Mouse (Mus musculus) kidney, embryonic 15.5 days (tissue): Measurements from ENCODE around the gene Smtnl2. TPM values are rescaled to one million over a fixed set of nuclear protein-coding genes. Genes with fewer than 3 reads are reported as not detected.

Experiments used
- ATAC-seq: fragments of 200-750 bp; cut with Nextera tagmentation; replicated peaks from 2 replicates; pipeline ENCODE4 v1.8.0; 2017; ENCODE audit warnings: moderate TSS enrichment; ENCODE audit not compliant: low FRiP score
- H3K27ac ChIP-seq: fragments of 300-500 bp; sonication (generic); 2 replicates; pipeline ENCODE4 v1.5.1; 2015; ENCODE audit warnings: mild to moderate bottlenecking, inconsistent platforms
- H3K27me3 ChIP-seq: fragments of 300-500 bp; sonication (generic); 2 replicates; pipeline ENCODE4 v1.6.1; 2015; ENCODE audit warnings: inconsistent platforms
- H3K36me3 ChIP-seq: fragments of 300-500 bp; sonication (generic); 2 replicates; pipeline ENCODE4 v1.6.1; 2015; ENCODE audit warnings: inconsistent platforms
- H3K4me1 ChIP-seq: fragments of 300-500 bp; sonication (generic); 2 replicates; pipeline ENCODE4 v1.6.1; 2015; ENCODE audit warnings: inconsistent platforms
- H3K4me2 ChIP-seq: fragments of 300-500 bp; sonication (generic); 2 replicates; pipeline ENCODE4 v1.6.1; 2015; ENCODE audit warnings: moderate library complexity, mild to moderate bottlenecking, inconsistent platforms
- H3K4me3 ChIP-seq: fragments of 300-500 bp; sonication (generic); replicated peaks from 2 replicates; pipeline ENCODE4 v1.5.1; 2015; ENCODE audit warnings: mild to moderate bottlenecking, inconsistent platforms
- H3K9ac ChIP-seq: fragments of 300-500 bp; sonication (generic); 2 replicates; pipeline ENCODE4 v1.6.1; 2015; ENCODE audit warnings: mild to moderate bottlenecking, inconsistent platforms
- H3K9me3 ChIP-seq: fragments of 300-500 bp; sonication (generic); replicated peaks from 2 replicates; pipeline ENCODE4 v1.6.1; 2016; ENCODE audit warnings: inconsistent platforms
- WGBS: fragments of 180-500 bp; shearing (Covaris S2); methylation state at CpG from one replicate; pipeline ENCODE4 v1.1.7; 2015; ENCODE audit warnings: mixed read lengths; 5-methylcytosine and 5-hydroxymethylcytosine counted together
- polyA plus RNA-seq: library from polyadenylated mRNA; unstranded; fragments of >200 nt; fragmentation: Nextera tagmentation; extraction: Ambion mirVana; gene quantifications from 2 replicates; pipeline ENCODE4 v1.2.1, GENCODE M21; 2015

The Smtnl2 gene
- polyA plus RNA-seq, 1 experiment from 2014 or later = 109 TPM

DNA sequence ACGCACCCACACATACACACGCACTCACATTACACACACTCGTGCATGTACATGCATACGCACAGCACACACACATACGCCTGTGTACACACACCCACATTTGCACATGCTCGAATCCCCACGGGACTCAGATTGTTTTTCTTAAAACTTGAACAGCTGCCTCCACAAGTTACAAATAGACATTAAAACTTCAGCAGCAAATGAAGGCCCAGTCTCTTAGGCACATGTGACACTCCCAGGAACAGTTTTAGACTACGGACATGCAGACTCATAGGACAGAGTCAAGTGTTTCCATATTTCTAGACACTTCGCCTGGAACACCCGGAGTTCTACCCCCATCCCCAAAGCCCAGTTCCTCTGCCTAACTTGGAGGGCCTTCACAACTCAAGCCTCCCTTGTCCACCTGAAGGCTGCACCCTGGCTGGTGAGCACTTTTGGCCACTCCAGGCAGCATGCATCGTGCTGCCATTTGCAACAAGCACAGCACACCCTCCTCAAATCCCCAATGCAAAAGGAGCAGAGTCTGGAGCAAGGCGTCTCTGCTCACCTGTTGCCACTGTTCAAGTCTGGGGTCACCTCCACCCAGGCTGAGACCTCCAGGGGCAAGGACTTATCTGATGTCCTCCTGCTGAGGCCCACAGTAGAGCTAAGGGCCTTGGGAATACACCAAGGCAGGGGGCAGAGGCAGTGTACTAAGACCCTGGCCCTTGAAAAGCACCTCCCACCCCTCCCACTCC, 1.7 kb downstream of the Smtnl2 start:
- Histone ChIP-seq H3K9ac (peak overlapping the region; percentile 52; the same call in 1 of the 2 replicates), H3K27ac (peak overlapping the region; percentile 97), H3K27me3 (0 out of 2 replicates have a peak, but pooled peaks cover 3% of the 10 kb centered on the region), H3K4me2 (peak overlapping the region; percentile 97), H3K4me1 (peaks cover 97% of the 10 kb centered on the region), H3K9me3 (no peaks in the 10 kb centered on the region), H3K36me3 (no peaks in the 10 kb centered on the region), H3K4me3 (peak overlapping the region; percentile 88)
- WGBS = 49% methylated on average over 12 of the region's 12 CpGs
- ATAC-seq = no peak

DNA sequence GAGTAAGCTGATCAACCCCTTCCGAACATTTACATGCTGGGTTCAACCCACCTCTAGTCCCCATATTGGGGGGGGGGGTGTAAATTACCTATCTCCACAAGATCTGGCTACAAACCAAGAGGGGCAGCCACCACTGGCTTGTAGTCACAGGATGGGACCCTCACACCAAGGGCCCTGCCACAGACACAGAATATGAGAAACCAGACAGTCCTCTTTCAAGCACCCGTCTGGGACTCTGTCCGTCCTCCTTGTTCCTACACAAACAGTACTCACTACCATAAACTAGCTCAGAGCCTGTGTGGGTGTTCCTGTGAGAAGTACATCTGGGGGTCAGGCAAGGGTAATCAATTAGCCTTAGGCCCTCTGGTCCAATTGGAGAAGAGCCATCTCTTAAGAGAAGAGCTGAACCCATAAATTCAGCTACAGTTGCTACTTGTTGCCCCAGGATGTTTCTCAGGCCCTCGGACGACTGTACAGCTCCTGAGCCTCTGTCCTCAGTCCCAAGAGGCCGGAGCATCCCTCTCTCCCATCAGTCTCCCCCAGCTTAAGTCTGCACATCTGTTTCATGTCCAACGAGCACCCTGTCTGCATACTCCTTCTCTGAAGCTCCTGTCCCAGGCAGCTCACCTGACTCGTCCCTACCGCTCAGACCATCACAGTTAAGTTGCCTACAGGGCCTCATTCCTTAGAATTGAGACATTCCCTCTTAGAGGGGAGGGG, 2.9 kb downstream of the Smtnl2 start:
- peak overlapping the region; percentile 97 for H3K27ac ChIP-seq
- peak overlapping the region; percentile 97 for H3K4me2 ChIP-seq
- no peak for ATAC-seq
- peak overlapping the region; percentile 52 for H3K9ac ChIP-seq
- H3K9me3 ChIP-seq = no peaks in the 10 kb centered on the region
- H3K4me1 ChIP-seq = peaks cover 97% of the 10 kb centered on the region
- H3K36me3 ChIP-seq = peaks cover 3% of the 10 kb centered on the region
- 0 out of 2 replicates have a peak, but pooled peaks cover 3% of the 10 kb centered on the region for H3K27me3 ChIP-seq
- H3K4me3 ChIP-seq = peak overlapping the region; percentile 88
- WGBS = 27% methylated on average over 9 of the region's 9 CpGs

DNA sequence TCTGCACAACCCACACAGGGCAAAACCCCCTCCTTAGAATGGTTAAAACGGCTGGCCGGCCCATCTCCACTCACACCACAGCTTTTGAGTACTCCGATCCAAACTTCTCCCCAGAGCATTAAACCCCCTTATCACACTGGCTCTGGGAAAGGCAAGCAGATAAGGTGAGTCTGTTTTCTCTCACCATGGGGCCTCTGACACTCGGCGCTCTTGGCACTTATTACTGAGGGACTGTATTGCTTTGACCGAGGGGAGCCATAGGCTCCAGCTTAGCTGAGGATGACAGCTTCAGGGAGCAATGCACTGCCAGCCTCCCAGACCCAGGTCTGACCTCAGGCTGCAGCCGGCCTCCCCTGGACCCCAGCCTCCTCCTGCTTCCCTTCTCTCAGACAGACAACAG, 3.9 kb downstream of the Smtnl2 start:
- Histone ChIP-seq H3K27ac (peak overlapping the region; percentile 52; the same call in 1 of the 2 replicates), H3K4me3 (peak overlapping the region; percentile 88), H3K36me3 (peaks cover 6% of the 10 kb centered on the region), H3K9me3 (no peaks in the 10 kb centered on the region), H3K9ac (no peak overlapping the region), H3K4me2 (peak overlapping the region; percentile 97), H3K4me1 (peaks cover 97% of the 10 kb centered on the region), H3K27me3 (0 out of 2 replicates have a peak, but pooled peaks cover 3% of the 10 kb centered on the region)
- 18% methylated on average over 7 of the region's 7 CpGs for WGBS
- ATAC-seq = no peak

DNA sequence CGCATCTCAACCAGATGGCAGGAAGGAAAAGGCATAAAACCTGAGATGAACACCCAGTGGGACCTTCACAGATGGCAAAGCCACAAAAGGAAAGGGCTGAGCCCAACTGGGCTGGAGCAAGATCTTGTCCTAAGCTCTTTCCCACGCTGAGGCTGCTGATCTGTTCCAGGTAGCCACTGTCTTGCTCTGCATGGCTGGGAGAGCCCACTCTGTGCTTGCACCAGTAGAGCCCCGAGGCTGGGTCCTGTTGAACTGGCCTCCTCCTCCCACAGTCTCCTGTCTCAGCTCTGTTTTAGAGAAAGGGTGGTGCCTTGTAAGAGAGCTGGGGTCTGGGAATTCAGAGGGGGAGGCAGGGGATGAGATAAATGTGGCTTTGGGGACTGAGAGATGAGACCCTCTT, 4.4 kb downstream of the Smtnl2 start:
- Histone ChIP-seq H3K4me1 (peaks cover 97% of the 10 kb centered on the region), H3K27ac (peak overlapping the region; percentile 52), H3K9me3 (no peaks in the 10 kb centered on the region), H3K4me2 (peak overlapping the region; percentile 97), H3K27me3 (0 out of 2 replicates have a peak, but pooled peaks cover 3% of the 10 kb centered on the region), H3K9ac (no peak overlapping the region), H3K36me3 (peaks cover 6% of the 10 kb centered on the region), H3K4me3 (peak overlapping the region; percentile 88; the same call in 1 of the 2 replicates)
- ATAC-seq = no peak
- WGBS = 30% methylated on average over 3 of the region's 3 CpGs

DNA sequence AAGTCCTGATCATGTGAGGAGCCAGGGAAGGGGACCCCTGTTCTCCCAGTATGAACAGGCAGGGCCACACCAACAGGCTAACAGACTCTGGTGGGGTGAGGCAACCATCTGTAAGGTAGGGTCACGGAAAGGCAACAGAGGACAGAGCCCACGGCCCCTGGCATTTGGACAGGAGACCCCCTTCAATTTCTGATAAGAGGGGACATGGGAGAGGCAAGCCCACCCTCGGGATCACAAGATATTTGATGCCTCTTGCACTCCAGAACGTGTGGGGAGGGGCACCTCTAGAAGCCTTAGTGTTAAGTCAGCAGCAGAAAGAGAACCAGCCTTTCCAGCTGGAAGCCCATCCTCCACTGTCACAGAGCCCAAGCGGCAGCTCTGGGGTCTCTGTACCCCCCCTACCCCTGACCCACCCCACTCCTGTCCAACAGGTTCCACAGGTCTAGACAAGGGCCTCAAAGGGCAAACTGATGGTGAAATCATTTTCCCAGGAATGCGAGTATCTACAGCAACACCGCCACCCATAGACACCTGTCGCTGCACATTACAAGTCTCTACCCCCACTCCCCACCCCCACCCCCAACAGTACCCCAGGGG, 5.3 kb downstream of the Smtnl2 start:
- H3K27me3 ChIP-seq = 0 out of 2 replicates have a peak, but pooled peaks cover 3% of the 10 kb centered on the region
- H3K36me3 ChIP-seq = peaks cover 6% of the 10 kb centered on the region
- no peaks in the 10 kb centered on the region for H3K9me3 ChIP-seq
- 0 out of 2 replicates have a peak overlapping the region, but pooled peaks have one; percentile 14 for H3K9ac ChIP-seq
- H3K4me2 ChIP-seq = peak overlapping the region; percentile 97
- ATAC-seq = no peak
- H3K4me1 ChIP-seq = peaks cover 98% of the 10 kb centered on the region
- H3K27ac ChIP-seq = peak overlapping the region; percentile 52
- WGBS = 53% methylated on average over 8 of the region's 8 CpGs
- H3K4me3 ChIP-seq = peak overlapping the region; percentile 3; the same call in 1 of the 2 replicates

DNA sequence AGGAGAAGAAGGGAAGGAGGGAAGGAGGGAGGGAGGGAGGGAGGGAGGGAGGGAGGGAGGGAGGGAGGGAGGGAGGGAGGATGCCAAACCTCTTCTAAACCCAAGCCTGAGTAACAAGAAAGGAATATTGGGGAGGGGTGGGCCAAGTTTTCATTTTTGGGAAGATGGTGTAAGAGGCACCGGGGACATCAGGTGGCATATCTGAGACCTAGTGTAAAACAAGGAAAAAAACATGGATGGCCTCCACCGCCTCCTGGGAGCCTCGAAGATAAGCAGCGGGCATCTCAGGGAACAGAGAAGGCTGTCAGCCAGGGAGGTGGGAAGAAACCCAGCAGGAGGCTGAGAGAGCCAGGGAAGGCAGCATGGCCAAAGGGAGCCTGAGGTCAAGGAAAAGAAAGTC, 6.0 kb downstream of the Smtnl2 start:
- Histone ChIP-seq H3K27ac (peak overlapping the region; percentile 52), H3K9ac (0 out of 2 replicates have a peak overlapping the region, but pooled peaks have one; percentile 4), H3K4me3 (0 out of 2 replicates have a peak overlapping the region, but pooled peaks have one; percentile 3), H3K36me3 (peaks cover 10% of the 10 kb centered on the region), H3K27me3 (0 out of 2 replicates have a peak, but pooled peaks cover 3% of the 10 kb centered on the region), H3K9me3 (no peaks in the 10 kb centered on the region), H3K4me2 (peak overlapping the region; percentile 97), H3K4me1 (peaks cover 98% of the 10 kb centered on the region)
- ATAC-seq = no peak
- WGBS = 71% methylated on average over 4 of the region's 4 CpGs

DNA sequence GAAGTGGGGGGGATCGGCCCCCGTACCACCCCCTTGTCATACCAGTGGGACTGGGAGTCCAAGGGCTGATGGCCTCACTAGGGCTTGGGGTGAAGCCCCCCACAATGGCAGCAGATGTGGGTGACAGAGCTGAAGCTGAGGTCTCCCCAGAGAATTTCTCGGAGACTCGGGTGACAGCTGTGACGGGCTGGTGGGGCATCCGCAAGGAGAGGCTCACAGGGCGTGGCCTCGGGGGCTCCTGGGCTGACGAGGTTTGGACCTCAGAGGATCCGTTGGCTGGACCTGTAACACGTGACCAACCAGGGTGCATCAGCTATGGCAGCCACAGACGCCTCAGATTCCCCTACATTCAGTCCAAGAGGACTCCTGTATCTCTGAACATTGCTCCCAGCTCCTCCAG, 8.5 kb downstream of the Smtnl2 start:
- Histone ChIP-seq H3K4me3 (no peak overlapping the region), H3K9me3 (no peaks in the 10 kb centered on the region), H3K9ac (no peak overlapping the region), H3K27me3 (no peaks in the 10 kb centered on the region), H3K4me1 (peaks cover 88% of the 10 kb centered on the region), H3K27ac (peak overlapping the region; percentile 94), H3K4me2 (no peak overlapping the region), H3K36me3 (peaks cover 31% of the 10 kb centered on the region)
- no peak for ATAC-seq
- WGBS = 83% methylated on average over 12 of the region's 12 CpGs

DNA sequence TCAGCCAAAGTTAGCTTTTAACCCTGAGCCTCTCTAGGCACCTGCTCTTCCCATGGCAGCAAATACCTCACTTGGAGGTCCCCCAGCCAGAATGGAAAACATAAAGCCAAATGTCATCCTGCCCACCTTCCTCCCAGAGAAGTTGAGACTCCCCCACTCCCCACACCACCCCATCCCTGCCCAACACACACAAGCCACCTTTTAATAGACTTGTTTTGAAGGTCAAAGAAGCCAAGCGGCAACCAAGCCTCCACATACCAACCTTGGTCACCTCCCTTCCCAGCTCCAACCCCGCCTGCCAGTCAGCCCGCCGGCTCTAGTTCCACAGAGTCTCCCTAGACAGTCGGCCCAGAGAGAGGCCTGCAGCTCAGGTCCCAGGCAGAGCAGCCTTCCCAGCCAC, 9.5 kb downstream of the Smtnl2 start:
- H3K4me2 ChIP-seq = peak overlapping the region; percentile 41
- no peak overlapping the region for H3K4me3 ChIP-seq
- peak overlapping the region; percentile 94 for H3K27ac ChIP-seq
- no peaks in the 10 kb centered on the region for H3K9me3 ChIP-seq
- H3K4me1 ChIP-seq = peaks cover 87% of the 10 kb centered on the region
- no peaks in the 10 kb centered on the region for H3K27me3 ChIP-seq
- 20% methylated on average over 5 of the region's 5 CpGs for WGBS
- H3K9ac ChIP-seq = no peak overlapping the region
- peaks cover 40% of the 10 kb centered on the region for H3K36me3 ChIP-seq
- ATAC-seq = peak; percentile 72

DNA sequence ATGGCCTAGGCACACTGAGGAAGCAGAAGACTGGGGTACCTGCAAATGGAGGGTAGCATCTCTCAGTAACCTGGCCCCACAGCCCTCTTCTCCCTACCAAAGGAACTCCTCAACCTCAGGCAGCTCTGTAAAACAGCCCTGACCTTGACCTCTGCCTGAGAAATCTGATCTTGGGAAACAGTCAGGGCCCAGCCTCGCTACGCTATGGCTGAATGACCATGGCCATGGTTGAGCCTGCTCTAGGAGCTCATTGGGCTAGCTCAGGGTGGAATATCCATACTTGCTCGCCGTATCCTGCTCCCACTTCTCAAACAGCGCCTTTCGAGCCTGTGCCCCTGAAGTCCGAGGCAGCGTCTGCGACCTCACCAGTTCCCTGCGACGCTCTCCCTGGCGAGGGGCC, 10.4 kb downstream of the Smtnl2 start:
- peak overlapping the region; percentile 21; the same call in 1 of the 2 replicates for H3K9ac ChIP-seq
- no peaks in the 10 kb centered on the region for H3K27me3 ChIP-seq
- H3K9me3 ChIP-seq = no peaks in the 10 kb centered on the region
- peaks cover 87% of the 10 kb centered on the region for H3K4me1 ChIP-seq
- ATAC-seq = peak; percentile 80
- H3K27ac ChIP-seq = peak overlapping the region; percentile 94
- H3K4me2 ChIP-seq = peak overlapping the region; percentile 41
- WGBS = 44% methylated on average over 12 of the region's 12 CpGs
- H3K4me3 ChIP-seq = no peak overlapping the region; the same call in 1 of the 2 replicates
- peaks cover 48% of the 10 kb centered on the region for H3K36me3 ChIP-seq

DNA sequence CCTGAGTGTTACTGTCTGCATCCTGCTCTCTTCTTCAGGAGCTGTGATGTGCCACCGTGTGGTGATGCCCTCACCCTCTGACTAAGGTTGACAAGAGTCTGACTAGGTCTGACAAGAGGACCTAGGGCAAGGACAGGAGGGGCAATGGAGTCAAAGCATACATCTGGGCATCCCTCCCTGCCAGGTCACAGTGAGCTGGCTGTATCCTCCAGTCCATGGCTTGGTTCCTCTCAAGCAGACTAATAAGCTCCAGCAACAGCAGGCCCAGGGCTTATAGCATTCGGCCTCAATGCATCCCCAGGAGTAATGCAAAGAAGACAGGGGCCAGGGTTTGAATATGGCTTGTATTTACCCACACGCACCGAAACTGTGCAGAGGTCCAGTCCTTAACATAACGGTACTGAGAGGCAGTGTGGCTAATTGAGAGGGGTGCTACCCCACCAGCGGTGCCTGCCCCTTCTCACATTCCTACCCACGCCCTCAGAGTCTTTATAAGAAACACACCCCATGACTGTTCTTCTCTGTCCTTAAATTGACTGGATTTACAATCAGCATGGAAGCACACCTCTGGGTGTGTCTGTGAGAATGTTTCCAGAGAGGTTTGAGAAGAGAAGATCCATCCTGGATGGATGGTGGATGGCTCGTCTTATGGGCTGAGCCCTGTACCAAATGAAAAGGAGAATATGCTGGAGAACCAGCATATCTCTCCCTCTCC, 13.5 kb downstream of the Smtnl2 start:
- Histone ChIP-seq H3K27me3 (no peaks in the 10 kb centered on the region), H3K4me3 (no peak overlapping the region), H3K4me1 (peaks cover 82% of the 10 kb centered on the region), H3K9ac (no peak overlapping the region), H3K27ac (no peak overlapping the region), H3K36me3 (peaks cover 48% of the 10 kb centered on the region), H3K4me2 (no peak overlapping the region), H3K9me3 (no peaks in the 10 kb centered on the region)
- WGBS = 87% methylated on average over 8 of the region's 8 CpGs
- no peak for ATAC-seq

DNA sequence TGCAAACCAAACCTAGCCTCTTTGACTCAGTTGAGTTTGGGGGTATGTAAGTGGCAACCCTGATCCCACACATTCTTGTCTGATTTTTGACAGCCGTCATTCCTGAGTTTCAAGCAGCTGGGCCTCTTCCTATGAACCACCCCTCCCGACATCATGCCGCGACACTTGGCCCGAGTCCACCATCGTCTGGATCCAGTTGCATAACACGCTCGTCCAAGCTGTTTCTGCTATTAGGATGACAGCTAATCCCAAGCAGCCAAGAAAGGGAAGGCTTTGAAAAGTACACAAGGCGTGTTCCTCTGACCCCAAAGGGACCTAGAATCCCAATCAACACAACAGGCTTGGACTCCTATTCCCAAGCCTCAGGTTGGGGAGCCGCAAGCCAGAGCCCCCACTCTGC, 14.4 kb downstream of the Smtnl2 start:
- peaks cover 52% of the 10 kb centered on the region for H3K36me3 ChIP-seq
- H3K9ac ChIP-seq = no peak overlapping the region
- H3K4me2 ChIP-seq = no peak overlapping the region
- H3K9me3 ChIP-seq = no peaks in the 10 kb centered on the region
- H3K27me3 ChIP-seq = no peaks in the 10 kb centered on the region
- ATAC-seq = no peak
- WGBS = 67% methylated on average over 10 of the region's 10 CpGs
- no peak overlapping the region for H3K4me3 ChIP-seq
- H3K27ac ChIP-seq = 0 out of 2 replicates have a peak overlapping the region, but pooled peaks have one; percentile 20
- peaks cover 73% of the 10 kb centered on the region for H3K4me1 ChIP-seq
